In genomic region chr4:118179467-118180300, GRCm38 (mm10) we compare ENCODE assay signal across 7 mouse cellular contexts. TPM values are rescaled to one million over a fixed set of nuclear protein-coding genes. Genes with fewer than 3 reads are reported as not detected.
A peak's percentile ranks its signal among the peaks of the same experiment; 100 is the strongest.
DNase-seq lines count a peak whose midpoint lies in the region; ATAC-seq lines count a peak whose summit lies in the region.

TSS of gene Kdm4a (minus strand) at chr4:118180043.

- H3K9me3 ChIP-seq in embryonic facial prominence, embryonic 12.5 days = no peaks in the 10 kb centered on the region
- no peaks in the 10 kb centered on the region for H3K9me3 ChIP-seq in limb, embryonic 11.5 days (ENCODE audit: control insufficient read depth, low read length)
- H3K9me3 ChIP-seq in midbrain, embryonic 14.5 days (ENCODE audit: control insufficient read depth, low read length) = no peaks in the 10 kb centered on the region

- peak within 1 kb of the TSS; percentile 92 for H3K27ac ChIP-seq in embryonic facial prominence, embryonic 12.5 days
- H3K27ac ChIP-seq in limb, embryonic 11.5 days (replicated peaks; ENCODE audit: low read depth, low read length) = peak within 1 kb of the TSS; percentile 90
- H3K27ac ChIP-seq in midbrain, embryonic 14.5 days (replicated peaks; ENCODE audit: low read depth, low read length) = peak within 1 kb of the TSS; percentile 93

- WGBS in embryonic facial prominence, embryonic 12.5 days = under 1% methylated on average over 37 of the region's 38 CpGs
- under 1% methylated on average over 38 of the region's 38 CpGs for WGBS in limb, embryonic 11.5 days
- WGBS in midbrain, embryonic 14.5 days = under 1% methylated on average over 38 of the region's 38 CpGs

- H3K4me1 ChIP-seq in embryonic facial prominence, embryonic 12.5 days = peaks cover 8% of the 10 kb centered on the region
- H3K4me1 ChIP-seq in limb, embryonic 11.5 days (ENCODE audit: control insufficient read depth, insufficient read depth, low read length) = peaks cover 6% of the 10 kb centered on the region; the same call in 1 of the 2 replicates
- peaks cover 10% of the 10 kb centered on the region for H3K4me1 ChIP-seq in midbrain, embryonic 14.5 days (ENCODE audit: control insufficient read depth, insufficient read depth, low read length)

- no peaks in the 10 kb centered on the region for H3K27me3 ChIP-seq in embryonic facial prominence, embryonic 12.5 days
- H3K27me3 ChIP-seq in limb, embryonic 11.5 days (ENCODE audit: control insufficient read depth, insufficient read depth, low read length) = no peaks in the 10 kb centered on the region
- H3K27me3 ChIP-seq in midbrain, embryonic 14.5 days (ENCODE audit: control insufficient read depth, insufficient read depth, low read length) = no peaks in the 10 kb centered on the region

- H3K4me2 ChIP-seq in embryonic facial prominence, embryonic 12.5 days (replicated peaks) = peak within 1 kb of the TSS; percentile 61
- H3K4me2 ChIP-seq in limb, embryonic 11.5 days (ENCODE audit: low read depth, severe bottlenecking) = peak within 1 kb of the TSS; percentile 68
- peak within 1 kb of the TSS; percentile 64 for H3K4me2 ChIP-seq in midbrain, embryonic 14.5 days (ENCODE audit: low read length)

- peak within 1 kb of the TSS; percentile 80 for H3K9ac ChIP-seq in embryonic facial prominence, embryonic 12.5 days
- peak within 1 kb of the TSS; percentile 89 for H3K9ac ChIP-seq in limb, embryonic 11.5 days (ENCODE audit: low read length)
- peak within 1 kb of the TSS; percentile 79 for H3K9ac ChIP-seq in midbrain, embryonic 14.5 days (replicated peaks; ENCODE audit: low read length)

- DNase-seq in adrenal gland, postnatal 25 days = peak; percentile 89
- DNase-seq in heart, adult 11 months = peak; percentile 100
- peak; percentile 93 for DNase-seq in kidney, adult 18-20 months
- DNase-seq in limb, embryonic 11.5 days (ENCODE audit: low spot score) = peak; percentile 92
- peak; percentile 98 for DNase-seq in midbrain, embryonic 14.5 days
- peak; percentile 83 to 87 for DNase-seq in spleen, adult 18-20 months

- peaks cover 27% of the 10 kb centered on the region for H3K36me3 ChIP-seq in embryonic facial prominence, embryonic 12.5 days
- H3K36me3 ChIP-seq in limb, embryonic 11.5 days (ENCODE audit: control insufficient read depth, insufficient read depth, low read length) = peaks cover 16% of the 10 kb centered on the region; the same call in 1 of the 2 replicates
- H3K36me3 ChIP-seq in midbrain, embryonic 14.5 days (ENCODE audit: control insufficient read depth, insufficient read depth, low read length) = peaks cover 27% of the 10 kb centered on the region

- peak within 1 kb of the TSS; percentile 68 for H3K4me3 ChIP-seq in embryonic facial prominence, embryonic 12.5 days
- H3K4me3 ChIP-seq in limb, embryonic 11.5 days (ENCODE audit: low read depth, low read length) = peak within 1 kb of the TSS; percentile 82
- peak within 1 kb of the TSS; percentile 71 for H3K4me3 ChIP-seq in midbrain, embryonic 14.5 days (replicated peaks; ENCODE audit: low read depth, low read length)

- ATAC-seq in embryonic facial prominence, embryonic 12.5 days (ENCODE audit: insufficient number of reproducible peaks, insufficient read depth, low FRiP score, low TSS enrichment) = peak; percentile 100
- peak; percentile 100 for ATAC-seq in limb, embryonic 11.5 days (ENCODE audit: insufficient number of reproducible peaks, low FRiP score, low TSS enrichment, low read depth)
- ATAC-seq in midbrain, embryonic 14.5 days (ENCODE audit: low FRiP score, low TSS enrichment) = peak; percentile 99

RNA-seq across cellular contexts. Expression of gene Kdm4a, which starts in this region (rescaled TPM):
- total RNA-seq in adrenal gland, postnatal 25 days (2021) = 47.8 and 57.9 TPM in 2 replicates
- polyA plus RNA-seq in embryonic facial prominence, embryonic 12.5 days (2016; fragmentation: Nextera tagmentation; extraction: Ambion mirVana) = 56.5 and 58.3 TPM in 2 replicates
- polyA plus RNA-seq in limb, embryonic 11.5 days (2014; fragmentation: Nextera tagmentation; extraction: Ambion mirVana) = 63.9 and 71.4 TPM in 2 replicates
- 56.2 and 62.5 TPM in 2 replicates for polyA plus RNA-seq in midbrain, embryonic 14.5 days (2014; fragmentation: Nextera tagmentation; extraction: Ambion mirVana)

Comparison
In these comparisons a context has a peak if more than half of its experiments do, and no peak if none do; other contexts are left out.
1. Peak in every context shown above with its lines: DNase-seq, ATAC-seq, H3K4me3 ChIP-seq and H3K27ac ChIP-seq.